Mouse (Mus musculus) heart, embryonic 14.5 days (tissue): ENCODE measurements around the gene Slc2a4. TPM values are rescaled to one million over a fixed set of nuclear protein-coding genes. Genes with fewer than 3 reads are reported as not detected.
"Not testable (repeated sequence)": the region's sequence is repeated elsewhere in the genome, so short reads cannot be mapped to it uniquely, and the experiment has no call there.

Experiments used
- ATAC-seq: fragments of 200-750 bp; cut with Nextera tagmentation; 2 replicates; pipeline ENCODE4 v1.8.0; 2017; ENCODE audit warnings: low read depth, moderate TSS enrichment; ENCODE audit not compliant: insufficient number of reproducible peaks, insufficient read depth, low FRiP score
- H3K27ac ChIP-seq, 2 experiments: fragments of 200-500 bp in 1 of 2; fragments of 300-500 bp in 1 of 2; sonication (generic) in 1 of 2; replicated peaks in 1 of 2; 2 replicates each; pipeline ENCODE4 v1.5.1; 2012 to 2014; ENCODE audit warnings: low read depth in 2 of 2, low read length in 2 of 2, control low read depth in 1 of 2, mild to moderate bottlenecking in 1 of 2, mixed read lengths in 1 of 2; ENCODE audit not compliant: control insufficient read depth in 1 of 2, insufficient read depth in 1 of 2
- H3K27me3 ChIP-seq: fragments of 300-500 bp; sonication (generic); 2 replicates; pipeline ENCODE4 v1.6.1; 2014; ENCODE audit warnings: mild to moderate bottlenecking, low read length, control low read depth; ENCODE audit not compliant: control insufficient read depth, insufficient read depth
- H3K36me3 ChIP-seq: fragments of 300-500 bp; sonication (generic); 2 replicates; pipeline ENCODE4 v1.6.1; 2014; ENCODE audit warnings: mild to moderate bottlenecking, control low read depth, low read length, mixed read lengths; ENCODE audit not compliant: control insufficient read depth, insufficient read depth
- H3K4me1 ChIP-seq, 2 experiments: fragments of 200-500 bp in 1 of 2; fragments of 300-500 bp in 1 of 2; sonication (generic) in 1 of 2; 2 replicates each; pipeline ENCODE4 v1.6.1; 2012 to 2014; ENCODE audit warnings: low read length in 2 of 2, control low read depth in 1 of 2, mixed read lengths in 1 of 2; ENCODE audit not compliant: control insufficient read depth in 2 of 2, insufficient read depth in 2 of 2
- H3K4me2 ChIP-seq: fragments of 300-500 bp; sonication (generic); 2 replicates; pipeline ENCODE4 v1.6.1; 2014; ENCODE audit warnings: mild to moderate bottlenecking, low read length
- H3K4me3 ChIP-seq, 2 experiments: fragments of 200-500 bp in 1 of 2; fragments of 300-500 bp in 1 of 2; sonication (generic) in 1 of 2; 2 replicates each; pipeline ENCODE4 v1.5.1; 2012 to 2014; ENCODE audit warnings: low read length in 2 of 2, mild to moderate bottlenecking in 2 of 2, control low read depth in 1 of 2, low read depth in 1 of 2, moderate library complexity in 1 of 2; ENCODE audit not compliant: control insufficient read depth in 1 of 2, insufficient read depth in 1 of 2
- H3K9ac ChIP-seq: fragments of 300-500 bp; sonication (generic); 2 replicates; pipeline ENCODE4 v1.6.1; 2014; ENCODE audit warnings: mild to moderate bottlenecking, low read length
- H3K9me3 ChIP-seq: fragments of 300-500 bp; sonication (generic); 2 replicates; pipeline ENCODE4 v1.6.1; 2016; ENCODE audit warnings: low read length, control low read depth; ENCODE audit not compliant: control insufficient read depth
- WGBS: fragments of 180-500 bp; shearing (Covaris S2); extraction: QIAGEN DNeasy Blood & Tissue Kit; methylation state at CpG from one replicate; pipeline ENCODE4 v1.1.7; 2014; 5-methylcytosine and 5-hydroxymethylcytosine counted together
- polyA plus RNA-seq: library from polyadenylated mRNA; unstranded; fragments of >200 nt; fragmentation: Nextera tagmentation; extraction: Ambion mirVana; gene quantifications from 2 replicates; pipeline ENCODE4 v1.2.1, GENCODE M21; 2014

The Slc2a4 gene
- polyA plus RNA-seq, 1 experiment from 2014 or later: 28.5 TPM

- H3K4me1 ChIP-seq: peaks cover 2 to 12% of the 10 kb centered on the region in 2 experiments; a peak in 3 of 4 replicates
- no peak overlapping the region for H3K9ac ChIP-seq
- no peak overlapping the region for H3K27ac ChIP-seq
- no peaks in the 10 kb centered on the region for H3K36me3 ChIP-seq
- no peak for ATAC-seq
- 38% methylated on average over 5 of the region's 5 CpGs for WGBS
- H3K9me3 ChIP-seq: no peaks in the 10 kb centered on the region
- H3K4me3 ChIP-seq: no peak overlapping the region
- H3K27me3 ChIP-seq: peaks cover 61% of the 10 kb centered on the region
- H3K4me2 ChIP-seq: no peak overlapping the region
Observed at GRCm38 (mm10) chr11:69961841-69962240, 13.9 kb upstream of the Slc2a4 start.

DNA sequence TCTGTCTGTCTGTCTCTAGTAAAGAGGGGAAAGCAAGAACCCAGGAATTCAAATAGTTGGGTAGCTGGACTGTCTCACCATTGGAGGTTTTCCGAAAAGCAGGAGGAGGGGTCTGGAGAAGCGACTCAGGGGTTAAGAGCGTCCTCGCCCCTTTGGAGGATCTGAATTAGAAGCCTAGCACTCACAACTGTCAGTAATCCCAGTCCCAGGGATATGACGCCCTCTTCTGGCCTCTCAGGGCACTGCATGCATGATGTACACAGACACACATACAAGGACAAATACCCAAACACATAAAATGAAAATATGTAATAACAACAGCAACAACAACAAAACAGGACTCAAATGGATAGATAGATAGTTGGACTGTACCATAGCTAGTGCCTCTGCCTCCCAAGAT, 12.6 kb upstream of the Slc2a4 start:
- no peak overlapping the region for H3K4me2 ChIP-seq
- peaks cover 0 to 4% of the 10 kb centered on the region in 2 experiments; a peak in 2 of 4 replicates for H3K4me1 ChIP-seq
- no peak overlapping the region for H3K27ac ChIP-seq
- no peak for ATAC-seq
- H3K27me3 ChIP-seq: peaks cover 49% of the 10 kb centered on the region
- WGBS: 21% methylated on average over 5 of the region's 5 CpGs
- no peaks in the 10 kb centered on the region for H3K36me3 ChIP-seq
- H3K9ac ChIP-seq: no peak overlapping the region
- H3K4me3 ChIP-seq: no peak overlapping the region
- H3K9me3 ChIP-seq: no peaks in the 10 kb centered on the region

- Histone ChIP-seq H3K4me2 (no peak overlapping the region), H3K27ac (no peak overlapping the region), H3K9me3 (no peaks in the 10 kb centered on the region), H3K4me3 (no peak overlapping the region), H3K27me3 (peaks cover 8% of the 10 kb centered on the region; the same call in 1 of the 2 replicates), H3K4me1 (peaks cover 0 to 7% of the 10 kb centered on the region in 2 experiments; a peak in 2 of 4 replicates), H3K36me3 (no peaks in the 10 kb centered on the region), H3K9ac (no peak overlapping the region)
- 83% methylated on average over 1 of the region's 1 CpGs for WGBS
- ATAC-seq: no peak
Observed at GRCm38 (mm10) chr11:69956218-69956617, 8.2 kb upstream of the Slc2a4 start.

DNA sequence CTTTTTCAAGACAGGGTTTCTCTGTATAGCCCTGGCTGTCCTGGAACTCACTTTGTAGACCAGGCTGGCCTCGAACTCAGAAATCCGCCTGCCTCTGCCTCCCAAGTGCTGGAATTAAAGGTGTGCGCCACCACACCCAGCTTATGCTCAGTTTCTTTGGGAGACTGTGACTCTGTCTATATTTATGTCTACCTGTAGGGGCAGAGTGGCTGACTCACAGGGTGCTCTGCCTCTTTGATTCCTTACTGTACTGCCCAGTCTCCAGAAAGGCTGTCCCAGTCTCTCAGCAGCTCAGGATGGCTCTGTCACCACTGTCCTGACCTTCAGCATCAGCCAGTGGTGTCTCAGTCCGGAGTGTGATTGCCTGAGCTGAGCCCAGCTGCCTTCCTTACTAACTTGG, 7.6 kb upstream of the Slc2a4 start:
- H3K4me1 ChIP-seq, H3K36me3 ChIP-seq, H3K9ac ChIP-seq, H3K4me3 ChIP-seq, H3K27ac ChIP-seq, ATAC-seq, H3K4me2 ChIP-seq, H3K9me3 ChIP-seq, H3K27me3 ChIP-seq: not testable (repeated sequence)
- WGBS: 66% methylated on average over 3 of the region's 4 CpGs

DNA sequence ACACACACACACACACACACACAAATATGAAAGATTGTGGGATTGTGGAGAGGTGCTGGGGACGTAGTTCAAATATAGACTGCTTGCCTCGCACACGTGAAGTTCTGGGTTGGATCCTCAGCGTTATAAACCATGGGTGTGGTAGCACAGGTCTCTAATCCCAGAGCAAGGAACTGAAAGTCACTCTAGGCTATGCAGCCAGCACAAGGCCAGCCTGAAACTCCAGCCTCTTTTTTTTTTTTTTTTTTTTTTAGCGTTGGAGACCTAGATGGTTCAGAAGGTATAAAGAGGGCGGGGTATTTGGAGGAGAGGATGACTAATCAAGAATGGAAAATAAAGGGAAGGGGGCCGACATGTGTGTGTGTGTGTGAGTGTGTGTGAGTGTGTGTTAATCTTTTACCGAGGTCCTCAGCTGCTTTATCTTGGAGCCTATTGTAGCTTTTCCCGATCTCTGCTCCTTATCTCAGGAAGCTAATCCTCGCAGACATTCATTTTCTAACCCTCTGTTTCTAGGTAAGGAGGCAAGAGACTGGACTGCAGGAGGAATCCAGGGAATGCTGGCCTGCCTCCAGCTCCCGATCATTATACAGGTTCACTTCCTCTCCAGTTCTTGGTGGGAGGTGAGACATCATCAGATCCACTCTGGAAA, 5.4 kb upstream of the Slc2a4 start:
- H3K9ac ChIP-seq: no peak overlapping the region
- H3K4me1 ChIP-seq: peaks cover 4 to 11% of the 10 kb centered on the region in 2 experiments
- H3K27me3 ChIP-seq: no peaks in the 10 kb centered on the region; the same call in 1 of the 2 replicates
- H3K27ac ChIP-seq: no peak overlapping the region
- 23% methylated on average over 11 of the region's 11 CpGs for WGBS
- no peak overlapping the region for H3K4me3 ChIP-seq
- no peaks in the 10 kb centered on the region for H3K9me3 ChIP-seq
- H3K4me2 ChIP-seq: 0 out of 2 replicates have a peak overlapping the region, but pooled peaks have one; percentile 6
- no peak for ATAC-seq
- H3K36me3 ChIP-seq: no peaks in the 10 kb centered on the region

DNA sequence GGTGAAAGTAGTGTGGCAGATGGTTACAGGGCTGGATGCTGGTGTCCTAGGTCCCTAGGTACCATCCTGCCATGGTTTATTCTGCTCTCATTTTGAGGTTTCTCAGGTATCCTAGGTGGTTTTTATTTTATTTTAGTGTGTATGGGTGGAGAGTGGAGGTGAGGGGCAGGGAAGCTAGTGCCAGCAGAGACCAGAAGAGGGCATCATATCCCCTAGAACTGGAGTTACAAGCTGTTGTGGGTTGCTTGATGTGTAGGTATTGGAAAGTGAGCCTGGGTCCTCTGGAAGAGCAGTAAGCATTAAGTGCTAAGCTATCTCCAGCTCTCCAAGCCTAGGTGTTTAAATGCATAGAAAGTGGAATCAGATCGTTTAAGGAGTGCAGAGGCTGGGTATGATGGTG, 4.3 kb upstream of the Slc2a4 start:
- H3K27ac ChIP-seq: no peak overlapping the region
- H3K4me2 ChIP-seq: no peak overlapping the region
- H3K36me3 ChIP-seq: no peaks in the 10 kb centered on the region
- 54% methylated on average over 1 of the region's 1 CpGs for WGBS
- no peaks in the 10 kb centered on the region; the same call in 1 of the 2 replicates for H3K27me3 ChIP-seq
- no peaks in the 10 kb centered on the region for H3K9me3 ChIP-seq
- H3K9ac ChIP-seq: no peak overlapping the region
- no peak for ATAC-seq
- H3K4me3 ChIP-seq: no peak overlapping the region
- H3K4me1 ChIP-seq: peaks cover 5 to 11% of the 10 kb centered on the region in 2 experiments

- Histone ChIP-seq H3K9me3 (no peaks in the 10 kb centered on the region), H3K36me3 (peaks cover 7% of the 10 kb centered on the region), H3K4me1 (peaks cover 9 to 20% of the 10 kb centered on the region in 2 experiments), H3K27me3 (no peaks in the 10 kb centered on the region; the same call in 1 of the 2 replicates), H3K9ac (no peak overlapping the region), H3K4me3 (no peak overlapping the region), H3K27ac (no peak overlapping the region), H3K4me2 (no peak overlapping the region)
- 37% methylated on average over 4 of the region's 4 CpGs for WGBS
- ATAC-seq: no peak
Observed at GRCm38 (mm10) chr11:69950807-69951459, 2.9 kb upstream of the Slc2a4 start.
